Mouse (Mus musculus): ENCODE results near the gene Sh2d5. TPM values are rescaled to one million over a fixed set of nuclear protein-coding genes. Genes with fewer than 3 reads are reported as not detected.

Gene Sh2d5
- total RNA-seq, 1 experiment from 2014 or later = not detected

DNA sequence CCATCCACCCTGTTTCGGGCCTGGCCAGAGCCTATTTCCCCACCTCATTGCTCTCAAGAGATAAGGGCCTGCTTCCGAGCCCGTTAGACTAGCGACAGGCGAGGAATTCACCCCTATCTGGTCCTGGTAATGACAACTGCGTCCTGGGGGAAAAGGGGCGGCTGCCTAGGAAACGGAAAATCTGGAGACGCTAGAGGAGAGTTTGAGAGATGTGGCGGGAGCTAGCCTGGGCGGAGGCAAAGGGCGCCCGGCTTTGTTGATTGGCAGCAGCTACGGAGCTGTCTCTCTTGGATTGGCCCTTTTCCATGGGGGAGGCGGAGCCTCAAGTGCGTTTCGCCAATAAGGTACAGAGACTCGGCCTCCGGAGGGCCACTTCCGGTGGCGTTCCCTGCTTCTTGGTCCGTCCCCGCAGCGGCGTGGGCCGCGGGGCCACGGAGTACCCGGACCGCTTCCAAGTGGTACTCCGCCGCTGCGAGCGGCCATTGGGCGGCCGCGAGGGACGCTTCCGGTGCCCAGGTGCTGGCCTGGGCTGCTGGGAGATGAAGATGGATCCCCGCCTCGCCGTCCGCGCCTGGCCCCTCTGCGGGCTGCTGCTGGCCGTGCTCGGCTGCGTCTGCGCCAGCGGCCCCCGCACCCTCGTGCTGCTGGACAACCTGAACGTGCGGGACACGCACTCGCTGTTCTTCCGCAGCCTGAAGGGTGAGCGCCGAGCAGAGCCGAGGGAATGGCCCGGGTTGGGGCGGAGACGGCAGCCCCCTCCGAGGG lies 54.3 kb downstream of the Sh2d5 start, which contains the start of gene Ddost:
TSS of gene Ddost (plus strand) at position 391 of the 765 bp plus-strand sequence.
- ATAC-seq (replicated peaks; ENCODE audit: insufficient number of reproducible peaks, low FRiP score, low TSS enrichment, poor library complexity, severe bottlenecking) = peak; percentile 94

DNA sequence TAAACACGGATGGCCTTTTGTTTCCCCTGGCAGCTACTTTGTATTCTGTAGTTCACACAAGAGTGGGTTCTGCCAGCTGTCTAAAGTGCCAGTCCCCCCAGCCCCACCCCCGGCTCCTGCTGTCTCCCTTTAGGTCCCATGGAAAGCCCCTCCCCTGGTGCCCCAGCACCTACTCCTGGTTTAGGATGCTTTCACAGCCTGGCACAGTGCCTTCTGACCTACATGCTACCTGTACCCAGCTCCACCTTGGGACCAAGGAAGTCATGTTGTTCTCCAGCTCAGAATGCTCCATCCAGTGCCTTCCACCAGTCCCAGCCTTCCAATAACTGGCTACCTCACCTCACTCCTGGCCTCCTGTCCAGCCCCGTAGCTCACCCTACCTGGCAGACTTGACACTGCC lies 56.8 kb downstream of the Sh2d5 start:
- ATAC-seq (replicated peaks; ENCODE audit: insufficient number of reproducible peaks, low FRiP score, low TSS enrichment, poor library complexity, severe bottlenecking) = no peak

DNA sequence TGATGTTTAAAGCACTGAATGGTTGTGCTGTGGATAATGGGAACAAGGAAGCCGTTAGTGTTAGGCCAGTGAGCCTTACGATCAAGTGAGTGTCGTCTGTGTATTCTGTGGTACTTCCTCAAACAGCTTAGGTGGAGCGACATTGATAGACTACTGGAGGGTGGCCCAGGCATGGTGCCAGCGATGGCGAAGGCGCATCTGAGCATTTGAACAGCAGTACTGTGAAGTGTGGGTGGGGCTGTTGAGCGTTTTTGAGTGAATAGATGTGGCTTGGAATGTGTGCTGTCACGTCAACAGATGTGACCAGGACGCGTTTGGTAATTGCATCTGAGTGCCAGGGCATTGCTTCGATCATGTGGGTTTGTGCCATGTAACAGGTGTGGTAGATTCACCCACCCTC lies 57.5 kb downstream of the Sh2d5 start:
- ATAC-seq (replicated peaks; ENCODE audit: insufficient number of reproducible peaks, low FRiP score, low TSS enrichment, poor library complexity, severe bottlenecking) = no peak

DNA sequence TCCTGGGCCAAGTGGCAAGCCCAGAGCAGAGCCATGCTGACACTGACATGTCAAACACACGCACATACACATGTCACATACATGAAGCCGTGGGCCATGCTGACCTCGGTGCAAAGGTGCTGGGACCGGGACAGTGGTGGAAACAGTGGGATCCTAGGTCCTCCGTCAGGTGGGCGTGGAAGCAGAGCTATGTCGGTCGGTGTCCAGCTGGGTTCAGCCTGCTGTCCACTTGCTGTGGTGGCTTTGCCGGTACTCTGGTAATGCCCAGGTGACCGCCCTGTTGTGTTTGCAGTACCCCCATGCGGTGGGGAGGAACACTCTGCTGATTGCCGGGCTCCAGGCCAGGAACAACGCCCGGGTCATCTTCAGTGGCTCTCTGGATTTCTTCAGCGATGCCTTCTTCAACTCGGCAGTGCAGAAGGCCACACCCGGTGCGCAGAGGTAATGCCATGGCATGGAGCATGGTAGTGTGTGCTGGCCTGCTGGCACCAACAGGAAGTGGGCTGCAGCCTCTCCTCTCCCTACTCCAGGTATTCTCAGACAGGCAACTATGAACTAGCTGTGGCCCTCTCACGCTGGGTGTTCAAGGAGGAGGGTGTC lies 60.2 kb downstream of the Sh2d5 start:
- ATAC-seq (replicated peaks; ENCODE audit: insufficient number of reproducible peaks, low FRiP score, low TSS enrichment, poor library complexity, severe bottlenecking) = no peak

Other genes starting within 250 kb of the Sh2d5 start
- 97.8 to 145 TPM (median 119 TPM) in 3 replicates for gene Hp1bp3, start 34.1 kb upstream of the Sh2d5 start, total RNA-seq (2017)
- 0.57 to 0.85 TPM in 2 of 3 replicates, not detected in the other for gene Kif17, start within 50 bp of the Sh2d5 start, total RNA-seq (2017)
- 51.8 to 63.8 TPM (median 53.8 TPM) in 3 replicates for gene Ddost, start 54.3 kb downstream of the Sh2d5 start, total RNA-seq (2017)
- gene Pink1, start 75.9 kb downstream of the Sh2d5 start, total RNA-seq (2017) = 61.5 to 65.7 TPM (median 63.1 TPM) in 3 replicates
- not detected in 3 replicates for gene Cda, start 117.6 kb downstream of the Sh2d5 start, total RNA-seq (2017)
- gene Fam43b, start 146.1 kb downstream of the Sh2d5 start, total RNA-seq (2017) = not detected in 3 replicates
- 10.8 to 12.0 TPM (median 11.9 TPM) in 3 replicates for gene Mul1, start 184.3 kb downstream of the Sh2d5 start, total RNA-seq (2017)
- 10.8 to 19.2 TPM (median 11.3 TPM) in 3 replicates for gene Camk2n1, start 203.9 kb downstream of the Sh2d5 start, total RNA-seq (2017)

Data from monocyte, adult 5-6 weeks (primary cell).